Mouse (Mus musculus) 416B (cell line): ENCODE results near the gene Tnfsfm13.

Experiments used
- DNase-seq: peaks from one replicate; pipeline ENCODE4 v3.0.0; 2011; ENCODE audit warnings: low read depth

Tnfsfm13 gene

GRCm38 (mm10) chr11:69655264-69656064, 40.4 kb downstream of the Tnfsfm13 start, which contains the start of gene Sox15:
Sox15 (plus strand) TSS chr11:69655314.
- DNase-seq, result no peak

- DNase-seq, result no peak
Observed at GRCm38 (mm10) chr11:69654760-69655159, 41.1 kb downstream of the Tnfsfm13 start.

- no peak for DNase-seq
Observed at GRCm38 (mm10) chr11:69653399-69653798, 42.5 kb downstream of the Tnfsfm13 start.

GRCm38 (mm10) chr11:69645860-69646259, 50.0 kb downstream of the Tnfsfm13 start:
- DNase-seq, result no peak

- no peak for DNase-seq
Observed at GRCm38 (mm10) chr11:69635471-69635870, 60.4 kb downstream of the Tnfsfm13 start.

GRCm38 (mm10) chr11:69633128-69633866, 62.6 kb downstream of the Tnfsfm13 start:
- DNase-seq, result peak; percentile 51
